ENCODE assay signal across 15 mouse cellular contexts in genomic region chr14:79513951-79514350, GRCm38 (mm10). TPM values are rescaled to one million over a fixed set of nuclear protein-coding genes. Genes with fewer than 3 reads are reported as not detected.
DNase-seq lines count a peak whose midpoint lies in the region; ATAC-seq and TF ChIP-seq lines count a peak whose summit lies in the region.
"Had no signal": no experiment of that assay in that cellular context is flagged by ENCODE, and none has a peak within 500 bp of the region (broad histone marks: within the 10 kb centered on the region; RNA-seq: fewer than 3 reads in every experiment).

No protein-coding gene starts in this region.

- H3K9ac ChIP-seq in MEL (ENCODE audit: control insufficient read depth, low read depth, low read length, poor library complexity, severe bottlenecking), result no peak overlapping the region
- H3K9ac ChIP-seq in liver, embryonic 13.5 days, result no peak overlapping the region
- H3K9ac ChIP-seq: embryonic facial prominence, embryonic 15.5 days; forebrain, embryonic 12.5 days; neural tube, embryonic 13.5 days had no signal

- no peak for ATAC-seq in liver, embryonic 13.5 days (ENCODE audit: low read depth)

- 84% methylated on average over 2 of the region's 2 CpGs for WGBS in kidney, adult 2 months
- 70% methylated on average over 2 of the region's 2 CpGs for whole genome bisulfite sequencing in liver, embryonic 13.5 days (ENCODE audit: insufficient replicate concordance)
- WGBS in hindbrain, embryonic 10.5 days, result 74% methylated on average over 2 of the region's 2 CpGs

- H3K36me3 ChIP-seq in kidney, adult 2 months (ENCODE audit: control insufficient read depth, insufficient read depth, low read length), result no peaks in the 10 kb centered on the region
- peaks cover 0 to 18% of the 10 kb centered on the region in 2 experiments; a peak in 2 of 4 replicates for H3K36me3 ChIP-seq in MEL (ENCODE audit: control insufficient read depth in 1 of 2, insufficient read depth in 2 of 2, low read length in 2 of 2)
- no peaks in the 10 kb centered on the region for H3K36me3 ChIP-seq in liver, embryonic 13.5 days
- H3K36me3 ChIP-seq in hindbrain, embryonic 10.5 days, result no peaks in the 10 kb centered on the region
- H3K36me3 ChIP-seq: embryonic facial prominence, embryonic 15.5 days; forebrain, embryonic 12.5 days; neural tube, embryonic 13.5 days had no signal

- TF ChIP-seq RAD21 in MEL (IDR thresholded peaks at IDR 0.05; ENCODE audit: low read depth, low read length), result peak; percentile 68

- no peaks in the 10 kb centered on the region for H3K27me3 ChIP-seq in kidney, adult 2 months (replicated peaks; ENCODE audit: control insufficient read depth, insufficient read depth, low read length)
- no peaks in the 10 kb centered on the region for H3K27me3 ChIP-seq in MEL (ENCODE audit: control insufficient read depth in 1 of 2, insufficient read depth in 2 of 2, low read length in 2 of 2)
- no peaks in the 10 kb centered on the region for H3K27me3 ChIP-seq in liver, embryonic 13.5 days
- H3K27me3 ChIP-seq in hindbrain, embryonic 10.5 days (ENCODE audit: insufficient read depth, poor library complexity, severe bottlenecking), result no peaks in the 10 kb centered on the region
- H3K27me3 ChIP-seq: embryonic facial prominence, embryonic 15.5 days; forebrain, embryonic 12.5 days; neural tube, embryonic 13.5 days had no signal

- peaks cover 24% of the 10 kb centered on the region for H3K79me2 ChIP-seq in MEL (ENCODE audit: control insufficient read depth, insufficient read depth, low read length, poor library complexity)

- H3K27ac ChIP-seq in kidney, adult 2 months (ENCODE audit: insufficient read depth, low read depth, low read length), result no peak overlapping the region
- no peak overlapping the region for H3K27ac ChIP-seq in MEL (ENCODE audit: control insufficient read depth, low read depth, low read length)
- H3K27ac ChIP-seq in liver, embryonic 13.5 days, result peak overlapping the region; percentile 0; the same call in 1 of the 2 replicates
- H3K27ac ChIP-seq in hindbrain, embryonic 10.5 days, result no peak overlapping the region
- H3K27ac ChIP-seq: embryonic facial prominence, embryonic 15.5 days; forebrain, embryonic 12.5 days; neural tube, embryonic 13.5 days had no signal

- no peak overlapping the region for H3K4me2 ChIP-seq in liver, embryonic 13.5 days
- H3K4me2 ChIP-seq: embryonic facial prominence, embryonic 15.5 days; forebrain, embryonic 12.5 days; heart, embryonic 11.5 days; neural tube, embryonic 13.5 days had no signal

- peaks cover 39% of the 10 kb centered on the region for H3K4me1 ChIP-seq in kidney, adult 2 months (ENCODE audit: control insufficient read depth, insufficient read depth, low read length)
- peaks cover 2 to 12% of the 10 kb centered on the region in 2 experiments; a peak in 3 of 4 replicates for H3K4me1 ChIP-seq in MEL (ENCODE audit: control insufficient read depth in 1 of 2, insufficient read depth in 2 of 2, low read length in 2 of 2)
- H3K4me1 ChIP-seq in liver, embryonic 13.5 days (replicated peaks), result peaks cover 64% of the 10 kb centered on the region
- no peaks in the 10 kb centered on the region for H3K4me1 ChIP-seq in hindbrain, embryonic 10.5 days (replicated peaks)
- H3K4me1 ChIP-seq: forebrain, embryonic 12.5 days; neural tube, embryonic 13.5 days had no signal

- TF ChIP-seq CTCF in kidney, adult 2 months (conservative IDR thresholded peaks at IDR 0.05; ENCODE audit: insufficient read depth, insufficient read length, low read depth, low read length), result 0 out of 2 replicates have a peak, but pooled peaks have one; percentile 19
- peak; percentile 34 to 65 (median 61); a peak in 5 of 6 replicates for TF ChIP-seq CTCF in MEL (IDR thresholded peaks at IDR 0.05 in 2 of 3, conservative IDR thresholded peaks at IDR 0.05 in 1 of 3; ENCODE audit: control insufficient read depth in 1 of 3, insufficient read depth in 1 of 3, low read depth in 2 of 3, low read length in 3 of 3, poor library complexity in 1 of 3, severe bottlenecking in 1 of 3)

- intact Hi-C loops in heart, postnatal 36 days (cut with DNase I), result no loop called here

- no peak for TF ChIP-seq POLR2A in kidney, adult 2 months (IDR thresholded peaks at IDR 0.05; ENCODE audit: low read depth, low read length)
- no peak for TF ChIP-seq POLR2A in MEL (IDR thresholded peaks at IDR 0.05; ENCODE audit: control insufficient read depth in 1 of 2, insufficient read depth in 1 of 2, low read depth in 1 of 2, low read length in 2 of 2, poor library complexity in 1 of 2)

- DNase-seq in kidney, adult 2 months, result no peak
- no peak for DNase-seq in kidney, postnatal 14 days
- peak; percentile 47 to 56 for DNase-seq in B cell, adult 2 months
- peak; percentile 72 for DNase-seq in MEL (ENCODE audit: low read depth, low spot score)
- no peak for DNase-seq in liver, embryonic 13.5 days
- no peak for DNase-seq in frontal cortex, postnatal 10 days (ENCODE audit: low spot score in 2 of 2)
- DNase-seq in hindbrain, embryonic 10.5 days (ENCODE audit: low spot score), result no peak
- no peak for DNase-seq in heart, postnatal 36 days
- DNase-seq: cerebellum, adult 2 months; kidney, adult 18-20 months; lung, adult 18-20 months had no signal

- H3K4me3 ChIP-seq in kidney, adult 2 months (ENCODE audit: insufficient read depth, low read depth, low read length), result no peak overlapping the region
- H3K4me3 ChIP-seq in MEL (ENCODE audit: control insufficient read depth in 1 of 2, insufficient read depth in 1 of 2, low read depth in 2 of 2, low read length in 2 of 2), result no peak overlapping the region
- H3K4me3 ChIP-seq in liver, embryonic 13.5 days (replicated peaks), result no peak overlapping the region
- H3K4me3 ChIP-seq in hindbrain, embryonic 10.5 days, result no peak overlapping the region
- H3K4me3 ChIP-seq: embryonic facial prominence, embryonic 15.5 days; forebrain, embryonic 12.5 days; neural tube, embryonic 13.5 days had no signal

- TF ChIP-seq EP300 in MEL (IDR thresholded peaks at IDR 0.05; ENCODE audit: low read depth in 1 of 2, low read length in 2 of 2), result no peak

- H3K9me3 ChIP-seq in MEL (replicated peaks; ENCODE audit: insufficient read depth, low read length), result no peaks in the 10 kb centered on the region
- H3K9me3 ChIP-seq in liver, embryonic 13.5 days (replicated peaks), result no peaks in the 10 kb centered on the region
- no peaks in the 10 kb centered on the region for H3K9me3 ChIP-seq in hindbrain, embryonic 10.5 days
- H3K9me3 ChIP-seq: embryonic facial prominence, embryonic 15.5 days; forebrain, embryonic 12.5 days; neural tube, embryonic 13.5 days had no signal

TF ChIP-seq in MEL, 35 proteins besides CTCF, POLR2A, EP300 and RAD21:
- TF ChIP-seq POLR2AphosphoS2 (IDR thresholded peaks at IDR 0.05; ENCODE audit: low read length) (no peak), ZC3H11A (IDR thresholded peaks at IDR 0.05; ENCODE audit: low read depth, low read length) (peak; percentile 50), SMC3 (IDR thresholded peaks at IDR 0.05; ENCODE audit: low read depth, low read length) (peak; percentile 67), SIN3A (IDR thresholded peaks at IDR 0.05; ENCODE audit: low read length) (0 out of 2 replicates have a peak, but pooled peaks have one; percentile 24), TCF12 (IDR thresholded peaks at IDR 0.05; ENCODE audit: low read depth, low read length) (no peak)

RNA-seq across cellular contexts. Expression of gene Wbp4, which starts 32.6 kb away (rescaled TPM):
- 4.7 and 5.0 TPM in 2 replicates for polyA plus RNA-seq in kidney, adult 2 months (2012; rRNA removed)
- total RNA-seq in MEL (2012; rRNA removed), result 14.5 and 15.9 TPM in 2 replicates
- polyA plus RNA-seq in MEL (2012; ENCODE audit: insufficient read depth in 1 of 2, insufficient read length in 2 of 2, low read depth in 1 of 2, low replicate concordance in 2 of 2, missing spikeins in 1 of 2), result 10 to 100 TPM; 22.1 to 87.6 TPM
- polyA plus RNA-seq in liver, embryonic 13.5 days (2015; fragmentation: Nextera tagmentation; extraction: Ambion mirVana), result 17.6 and 20.6 TPM in 2 replicates
- polyA plus RNA-seq in hindbrain, embryonic 10.5 days (2016; fragmentation: Nextera tagmentation; extraction: Ambion mirVana), result 38.9 and 47.0 TPM in 2 replicates
- 10 to 100 TPM; 20.7 to 22.0 TPM for total RNA-seq in heart, postnatal 36 days (2021)

RNA-seq across cellular contexts. Expression of gene Elf1, which starts 33.0 kb away (rescaled TPM):
- 15.3 and 15.4 TPM in 2 replicates for polyA plus RNA-seq in kidney, adult 2 months (2012; rRNA removed)
- total RNA-seq in MEL (2012; rRNA removed), result 21.5 and 27.3 TPM in 2 replicates
- polyA plus RNA-seq in MEL (2012; ENCODE audit: insufficient read depth in 1 of 2, insufficient read length in 2 of 2, low read depth in 1 of 2, low replicate concordance in 2 of 2, missing spikeins in 1 of 2), result 10 to 100 TPM; 24.2 to 43.1 TPM
- polyA plus RNA-seq in liver, embryonic 13.5 days (2015; fragmentation: Nextera tagmentation; extraction: Ambion mirVana), result 11.9 and 13.8 TPM in 2 replicates
- polyA plus RNA-seq in hindbrain, embryonic 10.5 days (2016; fragmentation: Nextera tagmentation; extraction: Ambion mirVana), result 5.3 and 6.9 TPM in 2 replicates
- 10 to 100 TPM; 13.8 to 17.4 TPM for total RNA-seq in heart, postnatal 36 days (2021)

Comparison
In these comparisons a context has a peak if more than half of its experiments do, and no peak if none do; other contexts are left out.
1. DNase-seq: peak in B cell, adult 2 months (2 of 2) and MEL (single experiment); none in kidney, adult 2 months (single experiment), kidney, postnatal 14 days (single experiment), liver, embryonic 13.5 days (single experiment), frontal cortex, postnatal 10 days (0 of 2), hindbrain, embryonic 10.5 days (single experiment) and heart, postnatal 36 days (0 of 2).